Mouse (Mus musculus) ovary, postnatal 14 days (tissue): ENCODE data around the gene 1700037H04Rik.

ENCODE experiments used
- DNase-seq: peaks from one replicate; pipeline ENCODE4 v3.0.0; 2022; ENCODE audit warnings: low spot score

Gene 1700037H04Rik

DNA sequence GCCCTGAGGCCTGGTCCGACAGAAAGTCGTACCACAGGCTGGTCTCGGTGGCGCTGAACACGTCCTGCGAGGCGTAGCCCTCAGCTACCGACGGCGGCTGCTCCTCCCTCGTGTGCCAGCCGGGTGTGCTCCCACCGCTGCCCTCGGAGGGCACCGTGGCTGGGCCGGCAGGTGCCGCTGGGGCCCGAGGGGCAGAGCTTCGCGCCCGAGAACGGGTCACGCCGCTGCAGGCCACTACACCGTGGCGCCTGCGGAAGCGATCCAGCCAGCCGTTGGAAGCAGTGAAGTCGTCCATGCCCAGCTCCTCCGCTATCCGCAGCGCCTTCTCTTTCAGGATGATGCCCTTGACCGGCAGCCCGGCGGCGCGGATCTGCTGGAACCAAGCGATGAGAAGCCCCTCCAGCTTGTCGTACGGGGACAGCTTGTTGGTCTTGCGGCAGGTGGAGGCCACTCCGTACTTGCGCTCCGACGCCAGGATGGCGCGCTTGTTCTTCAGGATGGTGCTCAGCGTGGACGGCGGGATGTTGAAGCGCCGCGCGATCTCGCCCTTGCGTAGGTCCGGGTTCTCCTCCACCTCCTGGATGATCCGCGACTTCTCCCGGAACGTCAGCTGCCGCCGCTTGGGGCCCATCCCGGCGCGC is 19.5 kb upstream of the 1700037H04Rik start:
- DNase-seq = peak; percentile 44

DNA sequence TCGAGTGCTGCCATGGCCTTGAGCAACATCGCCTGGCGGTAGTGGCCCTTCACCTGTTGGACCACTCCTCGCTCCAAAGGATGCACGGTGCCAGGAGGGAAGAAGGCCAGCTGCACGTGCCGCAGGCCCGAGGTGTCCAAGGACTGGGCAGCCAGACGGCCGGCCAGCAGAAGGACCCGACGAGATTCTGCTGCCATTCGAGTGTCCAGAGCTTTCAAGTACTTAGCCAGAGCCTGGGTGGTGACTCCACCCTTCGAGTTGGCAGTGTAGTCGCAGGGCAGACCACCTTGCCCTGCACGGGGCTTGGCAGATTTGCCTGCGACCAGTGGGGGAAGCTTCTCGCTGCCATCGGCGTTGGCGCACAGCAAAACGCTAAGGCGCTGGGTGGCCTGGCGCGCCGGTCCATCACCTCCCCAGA is 19.0 kb upstream of the 1700037H04Rik start:
- no peak for DNase-seq

DNA sequence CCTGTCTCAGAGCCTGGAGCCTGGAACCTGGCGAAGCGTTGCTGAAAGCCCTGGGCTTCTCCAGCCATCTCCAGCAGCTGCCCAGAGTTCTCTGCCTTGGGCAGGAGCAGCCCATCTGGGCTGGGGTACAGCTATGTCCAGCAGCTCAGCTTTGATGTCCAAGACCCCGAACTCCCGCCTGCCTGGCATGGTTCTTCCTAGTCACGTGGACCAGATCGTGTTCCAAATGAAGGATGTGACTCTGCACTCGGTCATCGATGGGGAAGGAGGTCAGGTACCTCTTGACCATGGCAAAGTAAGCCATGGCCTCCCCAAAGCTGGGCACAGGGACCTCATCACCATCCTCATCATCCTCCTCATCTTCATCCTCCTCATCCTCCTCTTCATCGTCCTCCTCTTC is 18.1 kb upstream of the 1700037H04Rik start:
- DNase-seq = no peak

DNA sequence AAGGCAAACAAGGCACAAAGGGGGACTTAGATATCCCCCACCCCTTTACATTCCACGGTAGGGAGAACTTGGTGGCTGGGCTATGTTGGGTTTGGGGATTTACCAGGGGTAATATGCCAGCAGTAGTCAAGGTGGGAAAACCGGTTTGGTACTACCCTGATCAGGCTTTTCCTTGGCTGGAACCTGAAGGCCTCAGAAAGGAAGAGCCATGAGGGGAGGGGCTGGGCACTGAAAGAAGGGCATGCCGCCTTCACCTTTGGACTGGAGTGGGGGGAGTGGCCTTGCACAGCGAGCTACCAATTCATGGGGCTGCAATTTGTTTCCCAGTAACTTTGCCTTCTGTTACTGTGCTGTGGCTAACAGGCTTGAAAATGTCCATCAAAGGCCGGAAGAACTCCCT is 16.6 kb upstream of the 1700037H04Rik start:
- no peak for DNase-seq

DNA sequence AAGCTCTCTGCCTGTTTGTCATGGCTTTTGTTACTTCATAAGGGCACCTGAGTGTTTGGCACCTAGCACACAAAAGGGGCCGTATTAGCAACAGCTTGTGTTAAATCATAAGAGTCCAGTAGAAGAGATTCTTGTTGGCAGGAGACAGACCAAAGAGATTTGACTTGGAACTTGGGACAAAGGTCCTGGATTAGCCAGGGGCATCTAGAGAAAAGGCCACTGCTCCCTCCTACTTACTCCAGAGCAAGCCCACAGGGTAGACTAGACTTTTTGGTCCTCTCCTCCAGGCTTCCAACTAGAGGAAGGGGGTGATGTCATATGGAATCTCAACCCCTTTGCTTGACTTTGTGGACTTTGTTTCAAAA is 16.0 kb upstream of the 1700037H04Rik start:
- no peak for DNase-seq

DNA sequence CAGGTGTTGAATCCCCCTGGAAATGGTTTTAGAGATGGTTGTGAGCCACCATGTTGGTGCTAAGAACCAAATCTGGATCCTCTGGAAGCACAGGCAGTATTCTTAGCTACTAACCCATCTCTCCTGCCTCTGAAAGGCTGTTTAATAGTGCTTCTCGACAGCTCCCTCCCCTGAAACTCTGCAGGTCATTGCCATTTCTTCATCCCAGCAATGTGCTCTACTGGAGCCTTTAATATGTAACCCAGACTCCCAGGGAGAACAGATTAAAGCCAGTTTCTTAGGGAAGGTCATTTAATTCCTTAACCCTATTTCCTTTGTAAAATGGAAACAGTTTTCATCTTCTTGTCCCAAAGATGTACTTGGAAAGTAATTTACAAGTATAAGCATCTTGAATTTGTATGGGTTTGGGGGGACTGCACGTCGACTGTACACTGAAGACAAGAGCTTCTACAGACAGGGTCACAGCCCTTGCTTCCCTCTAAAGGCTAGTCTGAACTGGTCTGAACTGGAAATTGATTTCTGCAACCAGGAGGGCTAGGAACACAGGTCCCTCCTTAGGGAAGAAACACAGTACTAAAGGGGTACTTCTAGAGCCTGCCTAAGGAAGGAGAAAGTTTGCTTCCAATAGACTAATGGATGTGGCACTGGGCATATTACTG is 15.5 kb upstream of the 1700037H04Rik start:
- DNase-seq = no peak

DNA sequence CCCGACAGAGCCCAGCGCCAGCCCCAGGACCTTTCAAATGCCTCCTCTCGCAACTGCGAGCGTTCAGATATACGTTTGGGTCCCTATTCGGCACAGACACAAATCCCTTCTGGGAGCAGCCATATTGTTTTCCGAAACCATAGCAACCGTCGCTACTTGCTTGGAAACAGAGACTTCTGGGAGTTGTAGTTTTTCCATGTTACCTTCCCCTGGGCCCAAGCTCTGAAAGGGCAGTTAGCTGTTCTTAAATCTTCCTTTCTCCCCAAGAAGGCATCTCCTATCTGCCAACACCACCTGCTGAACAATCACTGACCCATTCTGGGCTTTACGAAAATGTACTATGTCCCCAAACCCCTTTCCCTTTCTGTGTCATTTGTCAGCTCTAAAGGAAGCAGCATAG is 14.8 kb upstream of the 1700037H04Rik start:
- DNase-seq = peak; percentile 40

DNA sequence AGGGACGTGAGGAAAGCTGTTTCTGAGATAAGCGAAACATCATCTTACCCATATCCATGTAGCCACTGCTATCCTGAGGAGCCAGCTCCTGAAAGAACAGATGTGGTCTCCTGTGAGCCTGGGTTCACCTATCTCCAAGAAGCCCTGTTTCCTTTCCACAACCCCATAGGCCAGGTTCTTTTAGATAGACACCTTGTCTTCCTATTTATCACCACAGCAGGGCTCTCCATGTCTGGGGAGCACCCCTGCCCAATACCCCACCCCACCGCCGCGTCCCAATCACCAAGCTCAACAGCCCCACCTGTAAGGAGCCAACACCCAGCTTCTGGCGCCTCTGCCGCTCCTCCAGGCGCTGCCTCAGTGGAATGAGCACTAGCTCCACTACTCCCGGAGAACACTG is 12.4 kb upstream of the 1700037H04Rik start:
- no peak for DNase-seq

DNA sequence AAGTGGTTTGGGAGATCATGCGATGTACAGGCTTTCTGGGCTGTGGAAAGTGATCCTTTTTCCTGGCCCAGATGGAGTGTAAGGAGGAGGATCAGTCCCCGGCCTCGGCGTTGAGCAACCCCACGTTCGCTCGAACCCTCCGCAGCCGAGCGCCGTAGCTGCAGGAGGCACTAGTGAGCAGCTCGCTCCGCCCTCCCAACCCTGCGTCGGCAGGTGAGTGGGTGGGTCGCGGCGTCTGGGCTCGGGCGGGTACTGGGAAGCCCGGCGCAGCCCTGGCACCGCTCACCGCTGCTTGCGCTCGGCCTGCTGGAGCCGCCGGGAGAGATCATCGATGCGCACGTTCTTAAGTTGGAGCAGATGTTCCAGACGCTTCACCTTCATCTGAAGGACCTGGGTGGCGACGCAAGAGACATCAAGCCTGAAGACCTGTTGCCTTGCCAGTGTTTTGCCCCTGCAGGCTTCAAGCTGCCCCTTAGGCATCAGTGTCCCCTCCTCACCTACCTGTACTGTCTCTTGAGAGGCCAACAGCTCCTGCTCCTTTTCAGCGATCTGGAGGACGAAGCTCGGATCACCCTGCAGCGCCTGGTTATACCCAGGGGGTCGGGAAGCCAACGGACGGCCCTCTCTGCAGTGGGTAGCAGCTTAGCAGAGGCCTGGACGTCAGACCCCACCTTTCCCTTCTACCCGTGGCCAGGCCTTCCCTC is 11.7 kb upstream of the 1700037H04Rik start:
- DNase-seq = peak; percentile 48

DNA sequence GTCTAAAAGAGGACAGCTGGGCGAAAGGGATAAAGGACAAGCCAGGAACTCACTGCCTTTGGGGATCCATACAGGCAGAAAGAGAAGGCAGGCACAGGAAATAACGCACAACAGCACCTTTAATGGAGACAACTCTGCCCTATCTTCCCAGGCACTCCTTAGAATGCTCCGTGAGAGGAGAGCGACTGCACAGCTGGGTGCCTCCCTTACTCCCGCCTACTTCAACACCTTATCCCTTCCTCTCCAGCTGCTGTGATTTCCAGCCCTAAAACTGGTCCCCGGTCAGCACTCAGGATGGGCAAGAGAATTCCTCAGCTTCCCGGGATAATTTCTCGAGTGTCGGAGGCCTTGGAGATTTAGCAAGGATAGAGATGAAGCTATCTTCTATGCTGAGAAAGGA is 11.1 kb upstream of the 1700037H04Rik start:
- no peak for DNase-seq

DNA sequence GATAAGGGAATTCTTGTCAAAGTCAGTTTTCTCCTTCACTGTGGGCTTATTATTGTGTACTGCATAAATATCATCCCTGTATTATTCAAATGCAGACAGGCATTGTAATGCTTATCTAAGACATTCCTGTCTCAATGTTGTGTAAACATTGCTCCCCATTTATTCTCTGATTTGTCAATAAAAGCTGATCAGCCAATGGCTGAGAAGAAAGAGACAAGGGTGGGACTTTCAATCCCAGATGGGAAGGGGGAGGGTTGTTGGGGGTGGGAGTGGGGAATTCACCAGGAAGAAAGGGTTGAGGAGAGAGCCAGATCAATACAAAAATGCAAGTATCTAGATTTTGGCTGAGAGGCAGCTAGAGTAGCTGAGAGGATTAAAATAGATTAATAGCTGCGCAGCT is 9.0 kb upstream of the 1700037H04Rik start:
- DNase-seq = no peak

DNA sequence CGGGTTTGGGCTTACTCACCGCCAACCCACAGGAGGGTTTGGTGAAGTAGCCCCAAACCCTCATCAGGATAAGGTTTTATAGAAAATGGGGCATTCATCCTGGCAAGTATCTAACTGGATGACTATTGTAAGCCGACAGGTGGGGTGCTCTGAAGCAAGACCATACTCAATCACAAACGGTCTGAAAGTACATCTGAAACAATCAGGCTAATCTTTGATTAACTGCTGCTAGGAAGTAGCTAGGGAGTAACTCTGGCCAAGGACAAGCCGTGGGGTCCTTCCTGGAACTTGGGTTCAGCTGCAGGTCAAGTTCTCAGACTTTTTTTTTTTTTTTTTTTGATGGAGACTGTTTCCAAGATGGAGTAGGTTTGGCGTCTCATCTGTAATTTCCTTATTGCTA is 8.1 kb upstream of the 1700037H04Rik start:
- no peak for DNase-seq

DNA sequence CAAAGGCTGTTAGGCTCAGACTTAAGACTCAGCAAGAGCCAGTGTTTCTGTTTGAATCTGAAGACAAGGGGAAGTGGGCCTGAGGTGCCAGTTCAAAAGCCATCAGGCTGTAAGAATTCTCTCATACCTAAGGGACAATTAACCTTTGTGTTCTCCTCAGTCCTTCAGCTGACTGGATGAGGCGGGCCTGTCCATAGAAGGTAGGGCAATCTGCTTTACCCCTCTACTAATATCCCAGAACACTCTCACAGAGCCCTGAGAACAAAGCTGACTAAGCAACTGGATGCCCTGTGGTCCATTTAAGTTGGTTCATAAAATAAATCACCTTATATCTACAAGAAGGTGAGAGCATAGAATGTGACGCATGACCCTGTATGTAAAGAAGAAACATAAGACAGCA is 6.3 kb upstream of the 1700037H04Rik start:
- no peak for DNase-seq

DNA sequence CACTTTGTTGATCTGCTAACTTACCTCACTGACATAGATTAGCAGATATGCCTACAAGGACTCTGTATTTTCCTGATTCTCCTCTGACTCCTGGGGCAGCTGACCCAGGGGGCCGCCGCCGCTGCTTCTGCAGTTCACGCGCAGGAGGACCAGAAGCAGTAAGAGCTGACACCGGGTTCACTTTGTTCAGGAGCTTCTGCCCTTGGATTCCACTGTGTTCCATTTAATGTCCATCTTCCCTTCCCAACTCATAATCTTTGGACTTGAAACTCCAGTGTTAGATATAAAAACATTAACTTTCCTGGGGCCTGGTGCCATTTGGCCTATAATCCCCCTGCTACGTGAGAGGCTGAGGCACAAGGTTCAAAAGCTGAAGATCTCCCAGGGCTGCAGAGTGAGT is 4.0 kb upstream of the 1700037H04Rik start:
- no peak for DNase-seq

DNA sequence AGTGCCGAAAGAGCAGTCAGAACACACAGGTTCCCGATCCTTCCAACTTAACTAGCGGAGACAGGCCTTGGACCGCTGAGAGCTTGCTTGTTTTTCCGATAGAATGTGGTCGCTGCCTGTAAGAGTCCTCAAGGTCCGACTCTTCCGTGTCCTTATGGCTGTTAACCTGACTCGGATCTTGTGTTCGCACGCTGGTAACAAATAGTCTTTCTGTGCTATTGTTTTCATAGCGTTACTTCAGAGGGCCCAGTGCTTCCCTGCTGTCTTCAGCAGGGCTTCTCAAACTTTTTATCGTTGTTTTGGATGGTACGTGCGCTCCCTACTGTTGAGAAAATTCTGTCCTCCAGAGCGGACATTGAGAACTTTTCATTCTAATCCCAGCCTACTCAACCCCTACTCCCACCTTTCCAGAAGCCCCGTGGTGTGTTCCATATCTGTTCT is 810 bp upstream of the 1700037H04Rik start:
- DNase-seq = no peak

DNA sequence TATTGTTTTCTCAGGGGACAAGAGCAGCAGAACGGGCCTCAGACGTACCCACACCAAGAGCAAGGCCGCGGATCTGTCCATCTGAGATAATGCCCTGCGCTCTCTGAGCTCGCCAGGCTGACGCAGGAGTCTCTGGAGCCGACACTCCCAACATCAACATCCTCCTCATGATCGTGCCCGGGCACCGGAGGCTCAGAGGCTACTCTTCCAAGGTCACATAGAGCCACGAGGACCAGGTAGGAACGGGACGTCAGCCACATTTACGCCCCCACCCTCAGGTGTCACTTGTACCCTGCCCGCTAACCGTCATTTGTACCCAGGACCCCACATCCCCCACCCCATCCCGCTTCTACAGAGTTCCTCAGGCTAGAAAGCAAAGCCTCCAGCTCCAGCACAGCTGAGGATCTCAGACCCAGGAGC is 380 bp downstream of the 1700037H04Rik start:
- no peak for DNase-seq

DNA sequence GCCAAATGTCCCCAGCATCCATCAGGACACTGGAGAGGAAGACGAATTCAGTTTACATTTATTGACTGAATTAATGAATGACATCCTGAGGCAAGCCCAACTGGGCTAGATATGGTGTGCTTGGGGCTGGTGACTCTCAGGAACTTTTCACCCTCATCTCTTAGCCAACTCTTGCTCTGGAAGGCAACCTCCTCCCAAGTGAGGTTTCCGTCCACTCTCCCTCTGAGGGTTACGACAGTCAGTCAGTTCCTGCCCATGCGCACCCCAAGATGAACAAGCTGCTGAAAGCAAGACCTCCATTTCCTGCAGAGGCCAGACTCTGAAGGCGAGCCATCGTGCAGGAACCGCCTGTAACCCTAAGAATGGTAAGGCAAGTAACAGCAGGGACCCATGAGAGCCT is 2.9 kb downstream of the 1700037H04Rik start:
- no peak for DNase-seq

DNA sequence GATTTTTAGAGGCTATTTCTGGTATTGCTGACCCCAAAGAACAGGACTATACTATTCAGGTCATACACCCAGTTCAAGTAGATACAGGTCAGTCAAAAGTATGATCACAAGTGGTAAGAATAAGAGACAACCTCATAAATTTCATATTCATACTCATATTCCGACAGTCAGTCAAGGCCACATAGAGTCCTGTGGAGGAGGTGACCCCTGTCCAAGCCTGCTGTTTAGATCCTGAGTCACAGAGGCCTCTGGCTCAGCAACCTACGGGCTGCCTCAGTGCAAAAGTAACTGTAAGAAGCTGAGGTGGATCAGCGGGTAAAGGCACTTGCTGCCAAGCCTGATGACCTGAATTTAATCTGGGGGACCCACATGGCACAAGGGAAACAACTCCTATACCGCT is 5.8 kb downstream of the 1700037H04Rik start:
- DNase-seq = no peak

DNA sequence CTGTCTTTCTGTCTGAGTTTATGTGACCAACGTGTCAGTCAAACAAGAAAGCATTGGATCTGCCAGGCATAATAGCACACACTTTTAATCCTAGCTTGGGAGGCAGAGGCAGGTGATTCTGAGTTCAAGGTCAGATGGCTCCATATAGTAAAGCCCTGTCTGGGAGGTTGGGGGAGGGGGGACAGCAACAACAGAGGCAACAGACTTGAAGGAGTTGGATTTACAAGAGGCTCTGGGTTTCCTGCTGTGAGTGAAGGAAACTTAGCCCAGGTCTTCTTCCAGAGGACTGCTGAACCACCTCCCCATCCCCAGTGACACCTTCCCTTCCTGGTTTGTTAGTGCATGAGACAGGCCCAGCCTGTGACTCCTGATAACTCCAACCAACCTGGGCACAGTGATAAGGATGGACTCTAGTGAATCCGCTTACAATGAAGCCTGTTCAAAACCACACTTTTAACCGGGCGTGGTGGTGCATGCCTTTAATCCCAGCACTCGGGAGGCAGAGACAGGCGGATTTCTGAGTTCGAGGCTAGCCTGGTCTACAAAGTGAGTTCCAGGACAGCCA is 7.6 kb downstream of the 1700037H04Rik start:
- DNase-seq = no peak

DNA sequence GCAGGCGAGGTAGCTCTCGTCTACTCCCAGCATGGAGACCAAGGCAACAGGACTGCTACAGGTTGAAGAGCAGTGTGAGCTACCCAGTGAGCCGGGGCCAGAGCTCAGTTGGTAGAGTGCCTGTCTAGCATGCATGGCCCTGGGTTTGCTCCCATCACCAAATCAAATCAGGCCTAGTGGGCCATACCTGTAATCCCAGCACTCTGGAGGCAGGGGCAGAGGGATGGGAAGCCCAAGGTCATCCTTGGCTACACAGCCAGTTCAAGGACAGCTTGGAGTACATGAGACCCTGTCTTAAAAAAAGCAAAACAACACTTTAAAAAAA is 10.7 kb downstream of the 1700037H04Rik start:
- no peak for DNase-seq

DNA sequence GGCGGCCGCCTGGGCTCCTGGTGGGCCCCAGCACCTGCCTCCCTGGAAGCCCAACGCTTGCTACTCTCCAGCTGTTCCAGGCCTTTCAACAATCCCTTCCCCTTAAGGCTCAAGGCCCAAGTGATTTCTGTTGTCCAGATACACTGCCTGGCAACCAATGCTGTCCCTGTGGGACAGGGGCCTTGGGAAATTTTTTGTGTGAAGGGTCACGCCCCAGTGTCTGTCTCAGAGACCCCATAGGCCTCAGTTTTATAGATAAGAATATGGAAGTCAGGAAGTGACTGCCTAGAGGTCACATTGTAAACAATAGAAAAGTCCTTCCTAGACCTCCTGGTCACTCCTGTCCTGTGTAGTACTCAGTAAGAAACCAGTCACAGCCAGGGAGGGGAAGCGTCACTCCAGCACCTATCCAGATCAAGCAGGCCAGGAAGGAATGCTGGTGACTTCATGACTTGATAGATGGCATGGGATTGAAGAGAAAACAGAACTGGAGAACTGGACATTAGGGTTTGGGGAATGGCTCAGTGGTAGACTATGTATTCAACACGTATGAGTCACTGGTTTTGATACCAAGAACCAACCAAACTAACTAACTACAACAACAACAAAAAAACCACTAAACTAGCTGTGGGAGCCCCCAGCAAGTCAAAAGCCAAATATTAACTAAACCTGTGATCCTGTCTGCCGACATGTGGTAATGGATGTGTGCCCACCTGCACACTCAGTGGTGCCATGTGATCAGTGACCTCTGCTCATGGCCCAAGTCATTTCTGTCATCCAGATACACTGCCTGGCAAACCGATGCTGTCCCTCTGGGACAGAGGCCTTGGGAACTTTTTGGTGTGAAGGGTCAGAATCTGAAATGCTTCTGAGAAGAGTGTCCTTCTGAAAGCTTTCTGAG is 11.3 kb downstream of the 1700037H04Rik start:
- no peak for DNase-seq

DNA sequence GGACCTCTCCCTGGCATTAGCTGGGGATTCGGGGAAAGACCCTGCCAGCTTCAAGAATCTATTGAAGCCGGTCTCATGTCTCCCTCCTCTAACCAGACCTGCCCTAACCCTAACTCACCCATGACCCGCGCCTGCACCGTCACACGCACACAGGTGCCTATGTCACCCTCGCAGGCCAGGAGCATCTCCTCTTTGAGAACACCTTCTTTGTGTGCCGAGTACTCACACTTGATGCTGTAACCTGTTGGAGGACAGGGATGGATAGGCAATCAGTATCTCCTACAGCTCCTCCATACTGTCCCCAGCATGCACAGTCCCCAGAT is 12.9 kb downstream of the 1700037H04Rik start:
- DNase-seq = no peak
